Mouse (Mus musculus): ENCODE data around the gene Pole4. TPM values are rescaled to one million over a fixed set of nuclear protein-coding genes. Genes with fewer than 3 reads are reported as not detected.
"Not testable (repeated sequence)": the region's sequence is repeated elsewhere in the genome, so short reads cannot be mapped to it uniquely, and the experiment has no call there.

Gene Pole4
- total RNA-seq, 2 experiments from 2014 or later, result 52.3 to 60.0 TPM

DNA sequence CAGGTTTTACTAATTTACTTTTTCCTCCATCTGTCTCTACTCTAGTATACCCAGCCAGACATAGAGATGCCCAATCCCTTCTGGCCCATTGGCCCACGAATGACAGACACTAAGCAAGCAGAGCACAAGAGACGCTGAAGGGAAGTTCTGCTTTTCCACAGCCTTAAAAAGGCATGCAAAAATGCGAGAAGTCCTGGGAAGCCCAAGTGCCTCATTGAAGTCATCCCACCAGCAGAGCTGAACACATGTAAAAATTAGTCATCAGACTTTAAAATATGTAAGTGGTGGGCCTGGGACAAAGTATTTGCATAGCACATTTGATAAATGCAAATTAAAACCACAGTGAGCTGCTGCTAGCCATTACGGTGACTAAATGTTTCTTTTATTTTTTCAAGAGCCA is 65.1 kb downstream of the Pole4 start:
- DNase-seq (ENCODE audit: low spot score in 2 of 2), result peak in 1 of 2 experiments; percentile 15

GRCm38 (mm10) chr6:82625331-82625730 is 79.8 kb downstream of the Pole4 start:
- not testable (repeated sequence) for DNase-seq (ENCODE audit: low spot score in 2 of 2)

- no peak for DNase-seq (ENCODE audit: low spot score in 2 of 2)
These were observed 92.0 kb downstream of the Pole4 start for GRCm38 (mm10) chr6:82613201-82613600.

- DNase-seq (ENCODE audit: low spot score in 2 of 2), result no peak
These were observed 94.1 kb downstream of the Pole4 start for GRCm38 (mm10) chr6:82611049-82611448.

- DNase-seq (ENCODE audit: low spot score in 2 of 2), result no peak
These were observed 95.7 kb downstream of the Pole4 start for GRCm38 (mm10) chr6:82609339-82609926.

DNA sequence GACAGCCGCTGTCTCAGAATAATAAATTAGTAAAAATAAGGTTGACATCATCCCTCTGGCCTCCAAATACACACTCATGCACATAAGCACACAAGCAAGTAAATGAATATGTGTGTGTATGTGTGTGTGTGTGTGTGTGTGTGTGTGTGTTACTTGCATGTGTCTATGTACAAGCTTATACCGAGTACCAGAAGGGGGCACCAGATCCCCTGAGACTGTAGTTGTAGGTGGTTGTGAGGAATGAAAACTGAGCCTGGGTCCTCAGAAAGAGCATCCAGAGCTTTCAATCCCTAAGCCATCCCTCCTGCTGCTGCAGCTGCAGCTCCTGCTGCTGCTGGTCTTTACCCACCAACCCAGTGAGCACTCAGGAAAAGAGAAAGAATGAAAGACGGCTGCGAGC is 96.4 kb downstream of the Pole4 start:
- DNase-seq (ENCODE audit: low spot score in 2 of 2), result no peak

DNA sequence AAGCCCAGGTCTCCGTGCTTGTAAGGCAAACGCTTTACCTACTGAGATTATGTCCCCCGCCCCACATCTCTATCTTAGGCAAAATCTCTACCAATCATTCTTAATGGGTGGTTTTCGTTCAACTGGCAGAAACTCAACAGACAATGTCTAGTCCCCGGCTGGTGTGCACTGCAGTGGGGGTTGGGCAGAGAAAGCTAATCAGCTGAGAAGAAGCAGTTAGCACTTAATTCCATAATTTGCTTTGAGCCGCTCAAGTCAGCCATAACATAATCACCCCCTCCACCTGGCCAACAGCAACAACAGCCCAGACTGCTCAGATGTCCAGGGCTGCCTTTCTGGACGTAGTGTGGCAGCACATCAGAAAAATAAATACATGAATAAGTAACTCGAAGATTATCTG is 100.4 kb downstream of the Pole4 start:
- peak in 1 of 2 experiments; percentile 26 for DNase-seq (ENCODE audit: low spot score in 2 of 2)

- DNase-seq (ENCODE audit: low spot score in 2 of 2), result peak; percentile 62 to 73
These were observed 101.5 kb downstream of the Pole4 start for GRCm38 (mm10) chr6:82603665-82604064.

GRCm38 (mm10) chr6:82603228-82603627 is 101.9 kb downstream of the Pole4 start:
- DNase-seq (ENCODE audit: low spot score in 2 of 2), result no peak

DNA sequence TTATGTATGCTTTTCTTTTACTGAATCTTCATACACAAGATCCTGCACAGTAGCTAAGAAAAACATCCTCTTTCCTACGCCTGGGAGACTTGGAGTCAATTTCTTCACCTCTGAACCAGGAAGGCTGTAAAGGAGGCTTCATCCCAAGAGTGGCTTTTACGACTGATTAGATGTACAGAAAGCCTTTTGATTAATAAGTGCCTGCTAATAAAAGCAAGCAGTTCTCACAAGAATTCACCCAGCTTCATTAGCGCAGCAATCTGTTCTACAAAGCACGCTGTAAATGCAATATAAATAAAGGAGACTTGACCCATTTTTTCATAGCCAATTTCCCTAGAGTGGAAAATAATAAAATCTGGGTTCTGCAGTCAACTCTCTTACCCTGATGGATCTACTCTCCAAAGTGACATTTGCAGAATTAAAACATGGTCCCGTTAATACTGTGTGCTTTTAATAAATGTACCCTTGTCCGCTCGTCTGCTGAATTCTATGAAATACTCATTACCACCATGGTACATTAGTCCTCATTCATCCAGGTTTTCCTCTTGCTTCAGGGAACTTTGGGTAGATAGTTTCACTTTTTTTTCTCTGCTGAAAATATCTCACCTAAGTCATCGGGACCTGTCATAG is 109.6 kb downstream of the Pole4 start:
- no peak for DNase-seq (ENCODE audit: low spot score in 2 of 2)

GRCm38 (mm10) chr6:82589387-82589786 is 115.8 kb downstream of the Pole4 start:
- no peak for DNase-seq (ENCODE audit: low spot score in 2 of 2)

DNA sequence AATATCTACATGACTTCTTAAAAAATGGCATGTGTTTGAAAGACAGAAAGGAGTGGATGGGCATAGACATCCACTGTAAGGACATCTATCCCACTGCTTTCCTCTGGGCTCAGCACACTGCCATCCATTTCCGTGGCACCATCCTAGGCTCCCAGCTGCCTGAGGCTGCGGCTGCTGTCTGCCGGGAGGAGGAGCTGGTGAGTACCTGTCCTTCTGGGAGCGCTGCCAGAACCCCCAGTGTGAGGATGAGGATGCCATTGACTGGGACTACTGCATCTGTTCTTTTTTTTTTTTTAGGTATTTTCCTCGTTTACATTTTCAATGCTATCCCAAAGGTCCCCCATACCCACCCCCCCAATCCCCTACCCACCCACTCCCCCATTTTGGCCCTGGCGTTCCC is 119.8 kb downstream of the Pole4 start:
- DNase-seq (ENCODE audit: low spot score in 2 of 2), result no peak

DNA sequence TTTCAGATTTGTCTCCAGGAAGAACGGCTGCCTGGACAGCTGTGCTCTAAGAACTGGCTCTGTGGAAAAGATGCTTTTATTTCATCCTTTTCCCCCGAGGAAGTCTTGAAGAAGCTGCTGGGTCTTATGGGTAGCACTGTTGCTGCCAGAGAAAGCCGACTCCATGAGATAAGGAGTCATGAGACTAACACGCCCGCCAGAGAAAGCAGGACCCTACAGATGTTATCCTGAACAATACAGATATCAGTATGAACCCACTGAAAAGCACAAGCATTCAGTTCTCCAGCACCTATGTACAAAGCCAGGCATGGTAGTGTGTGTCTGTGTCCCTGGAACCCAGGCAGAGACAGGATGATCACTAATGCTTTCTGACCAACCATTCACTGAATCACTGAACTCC is 129.7 kb downstream of the Pole4 start:
- no peak for DNase-seq (ENCODE audit: low spot score in 2 of 2)

Other genes with a start within 250 kb of the Pole4 start
- 10 to 100 TPM; 10.6 to 13.0 TPM for gene Hk2, start 69.1 kb upstream of the Pole4 start, total RNA-seq (2021)
- gene Sema4f, start 234.4 kb upstream of the Pole4 start, total RNA-seq (2021), result 10 to 100 TPM; 43.2 to 47.0 TPM
- gene M1ap, start 241.5 kb upstream of the Pole4 start, total RNA-seq (2021), result not detected

Data from layer of hippocampus, postnatal 10 days (tissue).